Mouse (Mus musculus) frontal cortex, adult 2 months (tissue): ENCODE measurements around the gene Mettl1. TPM values are rescaled to one million over a fixed set of nuclear protein-coding genes. Genes with fewer than 3 reads are reported as not detected.
"Not testable (repeated sequence)": the region's sequence is repeated elsewhere in the genome, so short reads cannot be mapped to it uniquely, and the experiment has no call there.

ENCODE experiments used
- DNase-seq, 2 experiments: peaks; one replicate each; pipeline ENCODE4 v3.0.0; 2022; ENCODE audit warnings: low spot score in 1 of 2; ENCODE audit errors: extremely low spot score in 1 of 2
- polyA plus RNA-seq: library from polyadenylated mRNA; depleted of rRNA; stranded (reverse); fragments of >200 nt; gene quantifications from 2 replicates; pipeline ENCODE4 v1.2.3, GENCODE M21; 2012

Mettl1 gene
- polyA plus RNA-seq, 1 experiment: 14.0 TPM

GRCm38 (mm10) chr10:127042468-127043115, 1.4 kb downstream of the Mettl1 start:
- DNase-seq: no peak

- no peak for DNase-seq
These were observed 2.0 kb downstream of the Mettl1 start for GRCm38 (mm10) chr10:127043187-127043586.

- no peak for DNase-seq
These were observed 6.7 kb downstream of the Mettl1 start, which contains the start of gene Cyp27b1 for GRCm38 (mm10) chr10:127047954-127048353. Gene Cyp27b1, plus strand, starts transcription at chr10:127048250.

- DNase-seq: no peak
These were observed 7.6 kb downstream of the Mettl1 start for GRCm38 (mm10) chr10:127048608-127049394.

- DNase-seq: no peak
These were observed 8.3 kb downstream of the Mettl1 start for GRCm38 (mm10) chr10:127049395-127050118.

GRCm38 (mm10) chr10:127050119-127050474, 8.9 kb downstream of the Mettl1 start:
- DNase-seq: no peak

GRCm38 (mm10) chr10:127054646-127055045, 13.4 kb downstream of the Mettl1 start:
- DNase-seq: no peak

GRCm38 (mm10) chr10:127055406-127055805, 14.2 kb downstream of the Mettl1 start:
- DNase-seq: no peak

GRCm38 (mm10) chr10:127056490-127056889, 15.3 kb downstream of the Mettl1 start:
- no peak for DNase-seq

GRCm38 (mm10) chr10:127058161-127058560, 16.9 kb downstream of the Mettl1 start:
- peak in 1 of 2 experiments; percentile 87 for DNase-seq

- DNase-seq: no peak
These were observed 17.5 kb downstream of the Mettl1 start for GRCm38 (mm10) chr10:127058708-127059107.

- no peak for DNase-seq
These were observed 18.2 kb downstream of the Mettl1 start for GRCm38 (mm10) chr10:127059174-127059967.

- DNase-seq: peak in 1 of 2 experiments; percentile 80
These were observed 19.0 kb downstream of the Mettl1 start, which contains the start of gene March9 for GRCm38 (mm10) chr10:127059968-127060916. Gene March9, minus strand, starts transcription at chr10:127060184.

GRCm38 (mm10) chr10:127061085-127061484, 19.9 kb downstream of the Mettl1 start:
- no peak for DNase-seq

- DNase-seq: no peak
These were observed 20.3 kb downstream of the Mettl1 start for GRCm38 (mm10) chr10:127061513-127061912.

- not testable (repeated sequence) for DNase-seq
These were observed 20.9 kb downstream of the Mettl1 start for GRCm38 (mm10) chr10:127062101-127062500.

- no peak for DNase-seq
These were observed 21.3 kb downstream of the Mettl1 start for GRCm38 (mm10) chr10:127062503-127062902.

- DNase-seq: peak; percentile 97 to 99
These were observed 22.1 kb downstream of the Mettl1 start, which contains the start of gene Cdk4 for GRCm38 (mm10) chr10:127063239-127063872. Gene Cdk4, plus strand, starts transcription at chr10:127063534.
